Mouse (Mus musculus): ENCODE measurements around the gene Ptprf. TPM values are rescaled to one million over a fixed set of nuclear protein-coding genes. Genes with fewer than 3 reads are reported as not detected.

Ptprf gene
- total RNA-seq, 1 experiment from 2014 or later, result not detected

DNA sequence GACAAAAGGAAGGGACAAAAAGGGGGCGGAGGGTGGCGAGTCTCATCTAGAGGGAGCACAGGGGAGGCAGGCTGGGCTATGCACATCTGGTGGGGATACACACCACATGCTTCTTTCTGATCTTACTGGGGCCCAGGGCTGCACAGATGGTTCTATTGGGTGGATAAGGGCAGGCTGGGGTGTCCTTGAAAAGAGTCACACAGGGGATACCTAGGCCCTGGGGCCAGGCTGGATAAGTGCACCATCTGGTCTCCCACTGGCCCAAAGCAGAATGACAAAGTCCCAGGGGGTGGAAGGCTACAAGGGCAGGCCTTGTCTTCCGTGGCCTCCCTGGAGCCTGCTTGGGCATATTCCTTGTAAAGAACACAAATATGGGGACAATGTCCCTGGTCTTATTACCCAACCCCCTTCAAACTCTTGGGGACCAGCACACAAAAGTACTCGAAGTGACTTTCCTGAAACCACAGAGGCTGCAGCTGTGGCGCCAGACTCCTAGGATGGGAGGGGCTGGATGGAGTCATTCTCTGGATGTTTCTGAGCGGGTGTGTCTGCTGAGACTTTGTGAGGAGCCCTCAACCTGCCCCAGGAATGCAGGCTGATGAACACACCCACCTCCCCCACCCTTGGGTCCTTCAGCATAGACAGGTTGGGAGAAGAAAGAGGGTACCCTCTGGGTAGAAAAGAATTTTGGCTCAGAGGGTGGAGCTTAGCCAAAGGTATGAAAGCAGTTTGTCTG, 62.0 kb downstream of the Ptprf start:
- no peak for ATAC-seq (replicated peaks; ENCODE audit: insufficient number of reproducible peaks, low FRiP score, low TSS enrichment, poor library complexity, severe bottlenecking)

DNA sequence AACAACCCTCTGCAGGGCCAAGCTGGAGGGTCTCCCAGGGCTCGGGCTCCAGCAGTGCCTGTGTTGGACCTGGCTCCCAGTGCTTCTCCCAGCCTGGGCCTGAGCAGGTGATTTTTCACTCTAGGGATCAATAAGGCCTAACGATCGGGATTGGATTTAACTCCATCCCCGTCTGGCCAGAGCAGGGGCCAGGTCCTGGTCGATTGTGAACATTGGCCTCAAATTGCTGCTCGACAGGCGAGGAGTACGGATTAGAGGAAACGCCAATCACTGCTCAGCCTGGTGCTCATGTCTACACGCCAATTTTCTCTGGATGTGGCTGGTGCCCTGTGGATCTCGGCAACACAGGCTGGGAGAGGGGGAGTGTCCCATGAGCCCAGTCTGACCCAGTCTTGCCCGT, 63.8 kb downstream of the Ptprf start:
- no peak for ATAC-seq (replicated peaks; ENCODE audit: insufficient number of reproducible peaks, low FRiP score, low TSS enrichment, poor library complexity, severe bottlenecking)

DNA sequence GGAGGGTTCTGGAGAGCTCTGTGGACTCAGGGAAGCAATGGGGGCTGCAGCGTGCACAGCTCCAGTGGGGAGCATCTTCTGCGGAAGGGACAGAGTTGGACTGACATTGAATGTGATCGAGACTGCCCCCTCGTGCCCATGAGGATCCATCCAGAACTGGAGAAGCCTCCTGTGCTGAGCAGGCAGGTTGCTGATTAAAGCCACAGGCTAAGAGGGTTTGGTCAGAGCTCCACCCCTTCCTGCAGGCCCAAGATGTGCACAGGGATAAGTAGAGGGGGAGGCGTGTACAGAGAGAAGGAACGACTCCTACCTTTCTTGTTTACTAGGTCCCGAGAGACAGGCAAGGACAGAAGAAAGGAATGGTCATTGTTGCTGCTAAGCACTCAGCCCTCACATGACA, 69.9 kb downstream of the Ptprf start:
- no peak for ATAC-seq (replicated peaks; ENCODE audit: insufficient number of reproducible peaks, low FRiP score, low TSS enrichment, poor library complexity, severe bottlenecking)

DNA sequence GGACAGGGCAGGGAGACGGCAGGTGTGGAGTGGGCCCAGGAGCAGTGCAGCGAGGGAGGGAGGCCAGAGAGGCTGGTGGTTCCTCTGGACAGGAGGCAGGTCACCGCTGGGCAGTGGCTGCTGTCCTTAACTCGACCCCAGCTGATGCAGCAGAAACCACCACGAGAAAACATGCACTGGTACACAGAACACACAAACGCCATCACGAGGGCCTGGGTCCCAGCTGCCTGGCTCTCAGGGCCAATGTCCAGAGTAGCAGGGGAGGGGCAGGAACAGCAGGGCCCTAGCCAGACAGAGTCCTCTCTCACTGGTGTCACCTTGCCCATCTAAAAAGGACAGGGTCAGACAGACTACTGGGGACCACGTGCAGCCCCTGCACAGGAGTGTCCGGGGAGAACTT, 70.4 kb downstream of the Ptprf start:
- ATAC-seq (replicated peaks; ENCODE audit: insufficient number of reproducible peaks, low FRiP score, low TSS enrichment, poor library complexity, severe bottlenecking), result no peak

DNA sequence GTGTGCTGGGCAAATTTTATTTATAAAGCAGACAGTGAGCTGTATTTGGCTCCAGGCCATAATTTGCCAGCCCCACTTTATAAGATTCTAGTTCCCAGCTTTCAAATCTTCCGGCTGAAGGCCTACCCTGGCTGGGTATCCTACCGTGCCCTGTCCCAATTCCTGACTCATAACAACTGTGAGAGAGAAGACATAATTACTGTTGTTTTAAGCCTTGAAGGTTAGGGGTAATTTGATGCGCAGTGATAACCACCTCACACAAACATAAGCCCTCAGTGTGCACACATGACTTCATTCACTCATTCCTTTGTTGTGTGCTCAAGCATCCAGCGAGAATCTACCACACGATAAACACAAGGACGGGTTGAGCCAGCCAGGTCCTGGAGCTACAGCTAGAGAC, 71.7 kb downstream of the Ptprf start:
- ATAC-seq (replicated peaks; ENCODE audit: insufficient number of reproducible peaks, low FRiP score, low TSS enrichment, poor library complexity, severe bottlenecking), result no peak

DNA sequence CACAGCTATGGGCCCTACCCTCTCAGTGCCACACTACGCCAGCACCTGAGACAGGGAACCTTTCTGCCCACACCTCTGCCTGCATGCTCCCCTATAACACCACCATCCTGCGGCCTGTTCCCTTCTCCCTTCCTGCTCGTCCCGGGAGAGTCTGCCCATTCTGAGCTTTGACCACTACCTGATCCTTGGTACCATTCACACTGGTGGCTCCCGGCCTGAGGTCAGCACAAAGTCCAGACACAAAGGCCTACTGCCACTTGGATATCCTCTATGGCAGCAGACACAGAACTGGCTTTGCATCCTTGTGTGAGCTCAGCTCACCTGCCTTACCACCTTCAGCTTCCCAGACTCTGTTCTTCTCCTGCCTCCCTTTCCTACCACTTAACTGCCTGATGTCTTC, 72.7 kb downstream of the Ptprf start:
- no peak for ATAC-seq (replicated peaks; ENCODE audit: insufficient number of reproducible peaks, low FRiP score, low TSS enrichment, poor library complexity, severe bottlenecking)

DNA sequence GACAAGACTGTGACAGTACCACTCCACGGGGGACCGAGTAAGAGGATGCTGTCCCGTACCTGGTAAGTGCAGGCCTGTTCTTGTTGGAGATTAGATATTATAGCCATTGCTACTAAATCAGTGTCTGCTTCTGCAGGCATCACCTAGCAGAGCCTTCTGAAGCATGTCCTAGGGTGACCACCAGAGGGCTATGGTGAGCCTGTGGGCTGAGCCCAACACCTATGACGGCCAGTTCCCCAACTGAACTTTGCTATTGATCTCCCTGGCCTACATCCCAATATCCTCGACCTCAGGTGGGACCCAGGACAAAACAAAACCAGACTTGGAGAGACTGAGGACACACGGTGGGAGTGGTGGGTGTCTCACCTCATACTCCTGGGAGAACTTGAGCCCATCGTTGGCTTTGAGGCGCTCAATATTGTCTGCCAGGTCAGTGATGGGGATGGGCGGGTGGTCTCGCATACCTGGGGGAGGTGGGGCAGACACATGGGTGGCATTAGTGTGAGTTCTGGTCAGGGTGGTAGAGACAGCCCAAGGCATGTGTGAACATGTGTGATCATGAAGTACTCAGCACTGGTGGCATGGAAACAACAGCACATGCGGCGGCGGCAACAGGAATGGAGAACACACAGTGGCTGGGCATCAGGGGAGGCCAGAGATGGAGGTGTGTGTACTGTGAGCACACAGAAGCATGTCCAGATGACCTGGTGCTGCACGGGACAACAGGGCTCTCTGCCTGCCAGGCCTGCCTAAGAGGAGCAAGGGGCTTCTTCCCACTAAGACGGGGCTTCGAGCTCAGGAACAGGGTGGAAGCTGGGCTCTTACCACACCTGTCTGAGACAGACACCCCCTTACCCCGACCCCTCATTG, 74.2 kb downstream of the Ptprf start:
- ATAC-seq (replicated peaks; ENCODE audit: insufficient number of reproducible peaks, low FRiP score, low TSS enrichment, poor library complexity, severe bottlenecking), result no peak

DNA sequence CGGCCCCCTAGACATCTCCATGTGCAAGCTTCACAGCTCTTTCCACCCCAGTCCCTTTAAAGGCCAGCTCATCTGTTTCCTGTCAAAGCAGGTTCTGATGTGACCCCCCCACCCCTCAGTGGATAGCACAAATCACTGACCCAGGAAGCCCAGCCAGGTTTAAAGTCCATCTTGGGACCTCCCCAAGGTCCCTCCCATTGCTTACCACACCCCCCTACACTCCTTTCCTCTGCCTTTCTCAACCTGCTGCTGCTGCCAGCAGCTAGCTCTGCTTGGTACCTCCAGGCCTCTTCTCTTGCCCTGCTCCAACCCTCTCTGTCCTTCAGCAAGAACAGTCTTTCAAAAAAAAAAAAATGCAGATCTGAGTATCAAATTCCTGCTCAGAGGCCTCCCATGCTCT, 76.3 kb downstream of the Ptprf start:
- no peak for ATAC-seq (replicated peaks; ENCODE audit: insufficient number of reproducible peaks, low FRiP score, low TSS enrichment, poor library complexity, severe bottlenecking)

DNA sequence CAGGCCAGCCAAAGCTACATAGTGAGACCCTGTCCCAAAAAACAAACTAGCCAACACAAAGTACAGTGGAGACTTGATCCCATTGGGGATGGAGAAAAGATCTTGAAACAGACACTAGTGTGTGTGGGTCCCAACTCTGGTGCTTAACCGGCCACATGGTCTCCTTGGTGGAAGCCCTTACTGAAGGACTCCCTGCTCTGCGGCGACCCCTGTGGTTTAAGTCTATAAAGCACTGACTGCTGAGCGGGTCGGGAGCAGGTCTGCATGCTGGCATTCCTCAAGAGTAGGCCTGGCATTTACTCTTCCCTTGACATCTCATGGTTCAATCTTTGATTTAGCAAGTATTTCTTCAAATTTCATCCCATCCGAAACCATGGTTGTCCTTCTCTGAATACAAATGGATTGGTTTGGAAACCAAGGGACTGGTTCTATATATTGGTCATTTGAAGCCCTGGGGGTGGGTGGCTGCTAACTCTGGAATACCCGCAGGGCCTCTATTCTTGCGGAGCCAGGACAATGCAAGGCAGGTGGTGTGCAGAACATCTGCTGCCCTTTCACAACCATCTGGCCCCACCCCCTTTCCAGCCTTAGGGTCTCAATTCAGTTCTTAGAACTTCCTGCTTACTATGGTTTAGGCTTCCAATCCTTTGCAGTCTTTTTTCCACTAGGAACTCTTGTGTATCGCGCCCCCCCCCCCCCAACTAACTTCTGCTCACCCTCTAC, 84.1 kb downstream of the Ptprf start:
- no peak for ATAC-seq (replicated peaks; ENCODE audit: insufficient number of reproducible peaks, low FRiP score, low TSS enrichment, poor library complexity, severe bottlenecking)

DNA sequence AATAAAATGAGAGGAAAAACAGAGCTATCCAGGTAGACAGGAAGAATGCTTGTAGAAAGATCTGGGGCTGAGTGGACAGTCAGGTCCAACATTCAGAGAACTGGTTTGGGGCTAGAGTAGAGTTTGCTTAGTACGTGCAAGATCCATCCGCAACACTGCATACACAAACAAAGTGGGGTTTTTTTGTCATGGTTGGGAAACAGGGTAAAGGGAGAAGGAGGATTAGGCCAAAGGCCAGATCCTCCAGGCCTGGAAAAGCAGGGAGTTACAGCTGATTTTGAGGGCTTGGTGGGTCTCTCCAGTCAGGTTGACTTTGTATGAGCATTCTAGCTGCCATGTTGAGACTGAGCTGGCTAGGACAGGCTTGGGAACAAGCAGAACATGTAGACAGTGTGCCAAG, 85.3 kb downstream of the Ptprf start:
- ATAC-seq (replicated peaks; ENCODE audit: insufficient number of reproducible peaks, low FRiP score, low TSS enrichment, poor library complexity, severe bottlenecking), result no peak

DNA sequence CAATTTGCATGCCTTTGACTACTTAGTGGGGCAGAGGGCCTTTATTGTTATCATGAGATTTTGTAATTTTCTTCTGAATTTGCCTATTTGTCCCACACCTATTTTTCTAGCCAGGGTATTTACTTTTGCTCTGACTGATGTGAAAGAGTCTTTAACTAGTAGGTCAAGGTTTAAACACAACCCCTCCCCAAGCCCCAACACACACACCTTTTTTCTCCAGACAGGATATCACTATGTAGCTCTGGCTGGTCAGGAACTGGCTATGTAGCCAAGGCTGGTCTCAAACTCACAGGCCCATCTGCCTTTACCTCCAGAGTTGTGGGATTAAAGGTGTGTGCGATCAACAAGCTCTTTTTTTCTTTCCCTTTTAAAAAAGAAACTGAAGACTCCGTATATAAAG, 92.1 kb downstream of the Ptprf start:
- no peak for ATAC-seq (replicated peaks; ENCODE audit: insufficient number of reproducible peaks, low FRiP score, low TSS enrichment, poor library complexity, severe bottlenecking)

DNA sequence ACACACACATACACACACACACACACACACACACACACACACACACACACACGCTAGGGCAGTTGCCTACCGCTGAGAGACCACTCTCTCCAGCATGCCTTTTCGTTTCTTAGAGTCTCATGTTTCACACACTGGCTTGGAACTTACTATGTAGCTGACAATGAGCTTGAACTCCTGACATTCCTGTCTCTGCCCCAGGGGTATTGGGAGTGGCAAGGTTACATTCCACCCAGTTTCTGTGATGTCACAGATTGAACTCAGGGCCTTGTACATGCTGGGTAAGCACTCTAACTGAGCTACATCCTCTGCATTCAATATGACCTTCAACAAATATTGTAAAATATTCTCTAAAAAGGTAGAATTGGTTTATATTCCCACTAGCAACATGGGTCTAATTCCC, 92.6 kb downstream of the Ptprf start:
- ATAC-seq (replicated peaks; ENCODE audit: insufficient number of reproducible peaks, low FRiP score, low TSS enrichment, poor library complexity, severe bottlenecking), result no peak

DNA sequence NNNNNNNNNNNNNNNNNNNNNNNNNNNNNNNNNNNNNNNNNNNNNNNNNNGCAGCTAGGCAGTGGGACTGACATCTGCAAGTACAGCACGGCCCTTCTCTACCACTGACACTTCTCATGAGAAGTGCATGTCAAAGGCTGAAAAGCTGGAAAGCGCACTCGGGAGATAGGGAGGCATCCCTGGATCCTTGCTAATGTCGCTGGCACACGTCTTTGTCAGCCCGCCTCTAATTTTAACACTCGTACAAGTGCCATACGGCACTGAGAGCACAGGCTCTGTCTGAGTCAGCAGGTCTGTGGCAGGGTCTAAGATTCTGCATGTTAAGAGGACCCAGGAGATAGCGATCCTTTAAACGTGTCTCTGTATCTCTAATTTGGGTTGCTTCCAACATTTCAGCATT, 95.0 kb downstream of the Ptprf start:
- no peak for ATAC-seq (replicated peaks; ENCODE audit: insufficient number of reproducible peaks, low FRiP score, low TSS enrichment, poor library complexity, severe bottlenecking)

DNA sequence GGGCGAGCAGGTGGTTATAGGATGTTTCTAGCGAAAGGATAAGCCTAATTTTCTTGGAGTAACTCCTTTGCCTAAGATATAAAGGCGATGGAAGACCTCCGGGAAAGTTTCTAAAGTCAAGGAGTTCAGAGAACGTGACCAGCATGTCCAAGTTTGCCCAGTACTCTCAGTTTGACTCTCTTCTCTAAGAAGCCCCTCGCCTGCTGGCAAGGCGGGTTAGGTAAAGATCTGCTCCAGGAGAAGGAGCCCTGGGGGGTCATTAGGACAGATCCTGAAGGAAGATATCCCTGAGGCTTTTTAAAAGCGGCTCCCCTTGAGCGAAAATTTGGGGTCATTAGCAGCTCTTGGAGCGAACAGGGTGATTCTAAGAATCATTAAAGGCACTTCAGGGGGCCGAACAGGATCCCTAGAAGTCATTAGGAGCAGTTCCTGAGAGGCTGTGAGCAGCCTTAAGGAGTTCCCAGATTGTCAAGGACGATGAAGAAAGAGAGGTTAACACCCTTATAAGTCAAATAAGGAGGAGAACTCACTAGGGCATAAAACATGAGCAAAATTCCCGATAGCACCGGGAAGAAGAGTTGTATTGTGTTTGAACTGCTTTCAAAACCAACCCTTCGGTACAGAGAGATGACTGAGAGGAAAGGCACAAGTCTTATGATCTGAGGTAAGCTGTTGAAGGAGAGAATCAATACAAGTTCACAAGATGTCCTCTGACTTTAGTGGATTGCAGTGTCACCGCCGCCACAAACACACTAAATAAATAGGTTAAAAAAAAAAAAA, 110.7 kb downstream of the Ptprf start:
- ATAC-seq (replicated peaks; ENCODE audit: insufficient number of reproducible peaks, low FRiP score, low TSS enrichment, poor library complexity, severe bottlenecking), result no peak

DNA sequence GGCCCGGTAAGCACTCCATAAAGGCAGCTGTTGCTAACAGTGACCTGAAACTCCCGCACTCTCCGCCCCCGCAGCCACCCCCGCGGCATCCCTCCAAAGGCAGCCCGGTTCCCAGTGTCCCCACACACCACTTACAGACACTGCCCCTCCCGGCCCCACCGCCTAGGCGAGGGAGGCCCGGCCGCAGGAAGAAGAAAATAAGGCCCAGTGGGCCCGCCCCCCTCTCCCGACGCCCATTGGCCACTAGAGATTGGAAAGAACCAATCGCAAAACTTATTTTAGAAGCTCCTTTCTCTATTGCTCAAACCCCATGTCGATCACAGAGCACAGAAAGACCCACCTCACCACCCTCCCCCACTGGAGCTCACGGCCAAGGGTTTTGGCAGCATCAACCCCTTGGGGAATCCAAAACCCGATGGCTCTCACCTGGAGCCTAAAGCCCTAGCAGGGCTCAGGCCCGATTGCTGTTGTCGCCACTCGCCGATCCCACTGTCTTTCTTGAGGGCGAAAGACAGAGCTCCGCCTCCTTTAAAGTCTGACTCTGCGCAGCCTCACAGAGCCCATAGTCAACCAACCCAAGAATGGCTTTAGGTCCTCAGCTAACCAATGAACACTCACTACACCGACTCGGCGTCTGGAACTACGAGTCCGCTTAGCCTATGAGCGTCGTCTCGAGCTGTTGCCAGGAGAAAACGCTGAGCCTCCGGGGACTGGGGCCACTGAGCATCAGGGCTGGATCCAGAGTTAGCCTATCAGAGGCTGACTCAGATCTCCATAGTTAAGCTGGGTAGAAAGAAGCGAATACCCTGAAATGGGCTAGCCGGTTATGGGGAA, 111.5 kb downstream of the Ptprf start, which contains the start of gene Kdm4a:
Gene Kdm4a, minus strand, starts transcription at position 577 of the 834 bp plus-strand sequence.
- ATAC-seq (replicated peaks; ENCODE audit: insufficient number of reproducible peaks, low FRiP score, low TSS enrichment, poor library complexity, severe bottlenecking), result peak; percentile 99

DNA sequence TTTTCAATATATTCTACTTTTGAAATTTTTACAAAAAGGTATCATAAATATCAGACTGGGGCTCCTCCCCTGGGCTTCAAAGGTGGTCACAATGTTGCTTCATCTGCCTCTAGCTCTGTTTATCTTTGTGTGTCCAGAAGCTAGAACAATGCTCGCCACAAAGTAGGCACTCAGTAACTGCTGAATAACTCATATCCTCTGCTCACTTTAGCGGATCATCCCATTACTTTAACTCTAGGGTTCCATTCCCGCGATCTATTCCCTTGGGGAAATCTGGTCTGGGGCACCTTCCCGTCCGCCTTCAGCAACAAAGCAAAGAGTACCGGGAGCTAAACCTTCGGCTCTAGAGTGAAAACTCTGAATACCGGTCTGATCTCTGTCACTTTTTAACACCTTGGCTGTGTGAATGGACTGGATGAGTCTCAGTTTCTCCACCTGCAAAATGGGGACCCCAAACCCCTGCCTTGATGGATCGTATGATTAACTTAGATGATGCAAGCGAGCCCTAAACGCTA, 112.2 kb downstream of the Ptprf start:
- ATAC-seq (replicated peaks; ENCODE audit: insufficient number of reproducible peaks, low FRiP score, low TSS enrichment, poor library complexity, severe bottlenecking), result no peak

DNA sequence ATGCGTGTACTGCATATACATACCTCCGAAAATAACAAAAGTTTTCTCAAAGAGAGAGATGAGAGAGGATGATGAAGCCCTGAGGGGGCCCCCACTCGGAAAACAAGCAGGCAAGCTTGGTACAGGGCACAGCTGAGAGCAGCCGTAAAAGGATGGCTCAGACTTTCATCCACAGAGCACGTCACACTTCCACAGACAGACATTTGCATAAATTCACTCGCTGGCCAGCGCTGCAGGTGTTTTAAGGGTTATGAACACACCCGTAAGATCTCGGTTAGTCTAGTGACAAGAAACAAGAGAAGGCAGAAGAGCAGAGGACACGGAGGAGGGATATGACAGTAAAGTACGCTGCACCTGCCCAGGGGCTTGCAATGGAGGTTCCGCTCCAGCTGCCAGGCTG, 118.7 kb downstream of the Ptprf start:
- no peak for ATAC-seq (replicated peaks; ENCODE audit: insufficient number of reproducible peaks, low FRiP score, low TSS enrichment, poor library complexity, severe bottlenecking)

DNA sequence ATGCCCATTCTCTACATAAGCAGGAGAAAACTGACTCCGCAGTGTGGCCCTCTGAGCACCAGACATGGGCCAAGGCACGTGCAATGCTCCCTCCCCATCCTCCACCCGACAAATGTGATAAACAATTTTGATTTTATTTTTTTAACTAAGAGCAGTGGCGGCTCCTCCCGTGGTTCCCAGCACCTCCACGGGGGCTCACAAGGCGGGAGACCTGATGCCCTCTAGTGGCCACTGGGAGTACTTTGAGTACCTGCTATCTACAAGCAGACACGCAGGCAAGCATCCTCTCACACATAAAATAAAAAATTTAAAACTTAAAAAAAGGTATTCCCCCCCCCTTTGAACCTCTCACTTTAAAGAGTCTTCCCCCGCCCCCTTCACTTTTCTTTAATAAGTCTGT, 120.2 kb downstream of the Ptprf start:
- no peak for ATAC-seq (replicated peaks; ENCODE audit: insufficient number of reproducible peaks, low FRiP score, low TSS enrichment, poor library complexity, severe bottlenecking)

Measured in monocyte, adult 5-6 weeks (primary cell).